Mouse (Mus musculus) kidney, postnatal 14 days (tissue): ENCODE measurements at regions not wholly inside any gene's neighbourhood (a gene's known extent, or its start where the extent isn't known, plus 50 kb on each side); places are given as distances from the start of the nearest gene placed in this dataset.

ENCODE experiments used
- DNase-seq: peaks from one replicate; pipeline ENCODE4 v3.0.0; 2022; ENCODE audit warnings: mixed read lengths

GRCm38 (mm10) chr17:80891656-80892055, 52.8 kb upstream of the Tmem178 start:
- no peak for DNase-seq

- no peak for DNase-seq
These were observed 55.3 kb upstream of the Tmem178 start for GRCm38 (mm10) chr17:80889095-80889494.

- no peak for DNase-seq
These were observed 56.7 kb upstream of the Tmem178 start for GRCm38 (mm10) chr17:80887749-80888119.

- DNase-seq: no peak
These were observed 57.2 kb upstream of the Tmem178 start for GRCm38 (mm10) chr17:80887021-80887748.

- no peak for DNase-seq
These were observed 58.2 kb upstream of the Tmem178 start for GRCm38 (mm10) chr17:80886211-80886701.

- no peak for DNase-seq
These were observed 58.7 kb upstream of the Tmem178 start for GRCm38 (mm10) chr17:80885706-80886105.

GRCm38 (mm10) chr17:80884886-80885285, 59.5 kb upstream of the Tmem178 start:
- DNase-seq: no peak

- no peak for DNase-seq
These were observed 62.0 kb upstream of the Tmem178 start for GRCm38 (mm10) chr17:80882476-80882875.

GRCm38 (mm10) chr17:80880325-80880724, 64.1 kb upstream of the Tmem178 start:
- DNase-seq: no peak

- peak; percentile 52 for DNase-seq
These were observed 68.9 kb upstream of the Tmem178 start for GRCm38 (mm10) chr17:80875352-80876044.

- no peak for DNase-seq
These were observed 73.5 kb upstream of the Tmem178 start for GRCm38 (mm10) chr17:80870965-80871364.

GRCm38 (mm10) chr17:80862338-80862737, 82.1 kb upstream of the Tmem178 start:
- DNase-seq: no peak

GRCm38 (mm10) chr17:80846996-80847810, 97.2 kb upstream of the Tmem178 start:
- DNase-seq: peak; percentile 19

GRCm38 (mm10) chr17:80845349-80845748, 99.1 kb upstream of the Tmem178 start:
- no peak for DNase-seq

GRCm38 (mm10) chr17:80841903-80842302, 102.5 kb upstream of the Tmem178 start:
- DNase-seq: no peak

- no peak for DNase-seq
These were observed 103.5 kb upstream of the Tmem178 start for GRCm38 (mm10) chr17:80840896-80841295.

GRCm38 (mm10) chr17:80840452-80840851, 104.0 kb upstream of the Tmem178 start:
- DNase-seq: no peak

GRCm38 (mm10) chr17:80834701-80835100, 106.4 kb upstream of the Map4k3 start:
- DNase-seq: no peak

- no peak for DNase-seq
These were observed 105.9 kb upstream of the Map4k3 start for GRCm38 (mm10) chr17:80834176-80834517.

- no peak for DNase-seq
These were observed 105.3 kb upstream of the Map4k3 start for GRCm38 (mm10) chr17:80833355-80834175.

GRCm38 (mm10) chr17:80831686-80832085, 103.4 kb upstream of the Map4k3 start:
- no peak for DNase-seq

- no peak for DNase-seq
These were observed 99.6 kb upstream of the Map4k3 start for GRCm38 (mm10) chr17:80827896-80828295.

- DNase-seq: no peak
These were observed 99.1 kb upstream of the Map4k3 start for GRCm38 (mm10) chr17:80827361-80827760.
